Mouse (Mus musculus) cortical plate, adult 2 months (tissue): ENCODE measurements at regions not wholly inside any gene's neighbourhood (a gene's known extent, or its start where the extent isn't known, plus 50 kb on each side); places are given as distances from the start of the nearest gene placed in this dataset.

Experiments used
- CTCF ChIP-seq: fragments of 200-500 bp; IDR thresholded peaks from 2 replicates; pipeline ENCODE4 v1.5.1; 2011; ENCODE audit warnings: mild to moderate bottlenecking, control low read depth, low read length; ENCODE audit not compliant: insufficient read depth; ENCODE audit errors: extremely low read depth
- POLR2A ChIP-seq: fragments of 200-500 bp; IDR thresholded peaks from 2 replicates; pipeline ENCODE4 v1.6.1; 2011; ENCODE audit warnings: mild to moderate bottlenecking, low read length, control low read depth; ENCODE audit not compliant: insufficient read depth; ENCODE audit errors: extremely low read depth

- no peak for TF ChIP-seq CTCF
- TF ChIP-seq POLR2A: no peak
Measured at GRCm38 (mm10) chr17:13487291-13488215, 133.2 kb downstream of the Tcp10c start.
